Mouse (Mus musculus): ENCODE results near the gene Gp1bb. TPM values are rescaled to one million over a fixed set of nuclear protein-coding genes. Genes with fewer than 3 reads are reported as not detected.

The Gp1bb gene
- polyA plus RNA-seq, 1 experiment from 2014 or later = 9.6 TPM

DNA sequence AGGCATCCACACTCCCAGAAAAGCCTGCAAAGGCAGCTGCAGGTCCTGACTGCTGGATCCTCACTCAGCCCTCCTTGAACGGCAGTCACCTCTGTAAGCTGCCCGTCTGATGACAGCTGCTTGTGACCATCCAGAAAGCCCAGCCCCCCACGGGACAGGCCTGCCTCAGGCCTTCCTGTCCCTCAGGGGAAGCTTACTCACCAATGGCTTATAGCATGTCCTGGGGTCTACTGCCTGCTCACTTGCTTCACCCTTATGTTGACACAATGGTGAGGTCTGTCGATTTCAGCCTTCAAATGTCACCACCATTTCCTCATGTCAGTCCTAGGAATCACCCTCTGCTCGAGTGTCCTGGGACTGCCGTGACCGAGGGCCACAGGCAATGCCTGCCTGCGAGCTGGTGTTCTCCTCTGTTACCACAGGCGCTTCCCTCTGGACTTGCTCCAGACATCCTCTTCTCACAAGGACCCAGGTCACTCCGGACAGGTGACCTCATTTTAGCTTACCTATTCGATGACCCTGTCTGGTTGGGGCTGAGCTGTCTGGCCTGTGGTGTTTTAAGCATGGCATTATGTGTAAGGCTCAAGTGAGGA, 21.3 kb upstream of the Gp1bb start:
- ATAC-seq = no peak
- no peak overlapping the region for H3K27ac ChIP-seq (ENCODE audit: low read depth, low read length)
- no peak overlapping the region for H3K4me3 ChIP-seq (ENCODE audit: low read depth, low read length)
- 84% methylated on average over 11 of the region's 11 CpGs for WGBS
- no peaks in the 10 kb centered on the region for H3K27me3 ChIP-seq (replicated peaks; ENCODE audit: control insufficient read depth, insufficient read depth, low read length)
- H3K36me3 ChIP-seq (ENCODE audit: control insufficient read depth, insufficient read depth, low read length) = no peaks in the 10 kb centered on the region
- no peaks in the 10 kb centered on the region for H3K4me1 ChIP-seq (ENCODE audit: control insufficient read depth, insufficient read depth, low read length)
- DNase-seq (ENCODE audit: low spot score) = no peak
- no peak overlapping the region for H3K9ac ChIP-seq (ENCODE audit: low read length)
- no peaks in the 10 kb centered on the region for H3K9me3 ChIP-seq (replicated peaks; ENCODE audit: control insufficient read depth, low read length)
- H3K4me2 ChIP-seq (ENCODE audit: low read length) = no peak overlapping the region

- Histone ChIP-seq H3K27ac (ENCODE audit: low read depth, low read length) (no peak overlapping the region), H3K4me1 (ENCODE audit: control insufficient read depth, insufficient read depth, low read length) (no peaks in the 10 kb centered on the region), H3K36me3 (ENCODE audit: control insufficient read depth, insufficient read depth, low read length) (no peaks in the 10 kb centered on the region), H3K4me3 (ENCODE audit: low read depth, low read length) (no peak overlapping the region), H3K4me2 (ENCODE audit: low read length) (no peak overlapping the region), H3K27me3 (replicated peaks; ENCODE audit: control insufficient read depth, insufficient read depth, low read length) (no peaks in the 10 kb centered on the region), H3K9ac (ENCODE audit: low read length) (no peak overlapping the region), H3K9me3 (replicated peaks; ENCODE audit: control insufficient read depth, low read length) (no peaks in the 10 kb centered on the region)
- 80% methylated on average over 4 of the region's 4 CpGs for WGBS
- DNase-seq (ENCODE audit: low spot score) (no peak), ATAC-seq (no peak)
Observed at GRCm38 (mm10) chr16:18642897-18643296, 20.7 kb upstream of the Gp1bb start.

- H3K9me3 ChIP-seq (replicated peaks; ENCODE audit: control insufficient read depth, low read length) = no peaks in the 10 kb centered on the region
- H3K4me2 ChIP-seq (ENCODE audit: low read length) = no peak overlapping the region
- H3K4me3 ChIP-seq (ENCODE audit: low read depth, low read length) = no peak overlapping the region
- H3K36me3 ChIP-seq (ENCODE audit: control insufficient read depth, insufficient read depth, low read length) = no peaks in the 10 kb centered on the region
- 56% methylated on average over 7 of the region's 7 CpGs for WGBS
- no peaks in the 10 kb centered on the region for H3K4me1 ChIP-seq (ENCODE audit: control insufficient read depth, insufficient read depth, low read length)
- H3K27me3 ChIP-seq (replicated peaks; ENCODE audit: control insufficient read depth, insufficient read depth, low read length) = no peaks in the 10 kb centered on the region
- no peak for ATAC-seq
- DNase-seq (ENCODE audit: low spot score) = no peak
- H3K27ac ChIP-seq (ENCODE audit: low read depth, low read length) = no peak overlapping the region
- H3K9ac ChIP-seq (ENCODE audit: low read length) = no peak overlapping the region
Observed at GRCm38 (mm10) chr16:18642291-18642690, 20.1 kb upstream of the Gp1bb start.

GRCm38 (mm10) chr16:18639382-18639929, 17.3 kb upstream of the Gp1bb start:
- WGBS = 77% methylated on average over 1 of the region's 1 CpGs
- H3K9me3 ChIP-seq (replicated peaks; ENCODE audit: control insufficient read depth, low read length) = no peaks in the 10 kb centered on the region
- DNase-seq (ENCODE audit: low spot score) = no peak
- no peak overlapping the region for H3K9ac ChIP-seq (ENCODE audit: low read length)
- no peak overlapping the region for H3K4me3 ChIP-seq (ENCODE audit: low read depth, low read length)
- no peaks in the 10 kb centered on the region for H3K4me1 ChIP-seq (ENCODE audit: control insufficient read depth, insufficient read depth, low read length)
- no peak for ATAC-seq
- H3K4me2 ChIP-seq (ENCODE audit: low read length) = no peak overlapping the region
- no peak overlapping the region for H3K27ac ChIP-seq (ENCODE audit: low read depth, low read length)
- no peaks in the 10 kb centered on the region for H3K36me3 ChIP-seq (ENCODE audit: control insufficient read depth, insufficient read depth, low read length)
- no peaks in the 10 kb centered on the region for H3K27me3 ChIP-seq (replicated peaks; ENCODE audit: control insufficient read depth, insufficient read depth, low read length)

DNA sequence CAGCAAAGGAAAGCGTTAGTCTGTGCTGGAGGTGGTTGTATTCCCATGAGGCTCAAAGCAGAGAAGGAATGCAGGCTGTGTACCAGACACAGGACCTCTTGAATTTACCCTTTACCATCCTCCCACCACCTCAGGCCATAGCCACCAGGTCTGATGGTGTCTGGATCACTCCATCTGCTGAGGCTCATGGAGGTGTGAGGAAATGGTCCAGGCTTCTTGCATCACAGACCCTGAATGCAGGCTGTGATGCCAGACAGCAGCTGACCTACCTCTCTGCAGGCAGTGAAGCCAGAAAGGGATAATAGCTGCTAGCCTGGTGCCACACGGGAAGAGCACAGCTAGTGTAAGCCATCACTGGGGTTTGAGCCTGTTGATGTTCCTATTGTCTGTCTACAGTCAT, 16.2 kb upstream of the Gp1bb start:
- H3K27me3 ChIP-seq (replicated peaks; ENCODE audit: control insufficient read depth, insufficient read depth, low read length) = no peaks in the 10 kb centered on the region
- no peaks in the 10 kb centered on the region for H3K4me1 ChIP-seq (ENCODE audit: control insufficient read depth, insufficient read depth, low read length)
- DNase-seq (ENCODE audit: low spot score) = no peak
- H3K4me3 ChIP-seq (ENCODE audit: low read depth, low read length) = no peak overlapping the region
- no peak overlapping the region for H3K4me2 ChIP-seq (ENCODE audit: low read length)
- H3K9ac ChIP-seq (ENCODE audit: low read length) = no peak overlapping the region
- ATAC-seq = no peak
- H3K27ac ChIP-seq (ENCODE audit: low read depth, low read length) = no peak overlapping the region
- WGBS = 36% methylated on average over 2 of the region's 2 CpGs
- no peaks in the 10 kb centered on the region for H3K9me3 ChIP-seq (replicated peaks; ENCODE audit: control insufficient read depth, low read length)
- H3K36me3 ChIP-seq (ENCODE audit: control insufficient read depth, insufficient read depth, low read length) = no peaks in the 10 kb centered on the region

DNA sequence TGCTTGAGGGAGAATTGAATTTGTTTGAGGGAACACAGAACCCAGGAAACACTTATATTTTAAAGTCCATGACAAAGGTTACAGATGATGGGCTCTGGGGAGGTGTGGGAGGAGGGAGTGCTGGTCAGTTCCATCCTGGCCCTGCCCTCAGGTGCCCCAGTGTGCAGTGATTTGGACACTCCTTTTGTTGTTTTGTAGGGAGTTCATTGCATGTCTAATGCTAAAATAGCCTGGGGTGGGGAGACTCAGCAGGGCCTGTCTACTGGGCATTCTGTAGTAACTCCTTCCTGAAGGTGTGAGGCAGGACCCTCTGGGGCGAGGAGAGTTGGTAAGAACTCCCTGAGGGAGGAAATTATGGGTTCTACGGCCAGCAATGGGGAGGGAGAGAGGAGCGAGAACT, 14.6 kb upstream of the Gp1bb start:
- H3K9ac ChIP-seq (ENCODE audit: low read length) = no peak overlapping the region
- ATAC-seq (no peak), DNase-seq (ENCODE audit: low spot score) (no peak)
- no peak overlapping the region for H3K4me3 ChIP-seq (ENCODE audit: low read depth, low read length)
- no peaks in the 10 kb centered on the region for H3K27me3 ChIP-seq (replicated peaks; ENCODE audit: control insufficient read depth, insufficient read depth, low read length)
- no peaks in the 10 kb centered on the region for H3K4me1 ChIP-seq (ENCODE audit: control insufficient read depth, insufficient read depth, low read length)
- no peak overlapping the region for H3K27ac ChIP-seq (ENCODE audit: low read depth, low read length)
- no peaks in the 10 kb centered on the region for H3K36me3 ChIP-seq (ENCODE audit: control insufficient read depth, insufficient read depth, low read length)
- no peak overlapping the region for H3K4me2 ChIP-seq (ENCODE audit: low read length)
- WGBS = 68% methylated on average over 3 of the region's 3 CpGs
- no peaks in the 10 kb centered on the region for H3K9me3 ChIP-seq (replicated peaks; ENCODE audit: control insufficient read depth, low read length)

DNA sequence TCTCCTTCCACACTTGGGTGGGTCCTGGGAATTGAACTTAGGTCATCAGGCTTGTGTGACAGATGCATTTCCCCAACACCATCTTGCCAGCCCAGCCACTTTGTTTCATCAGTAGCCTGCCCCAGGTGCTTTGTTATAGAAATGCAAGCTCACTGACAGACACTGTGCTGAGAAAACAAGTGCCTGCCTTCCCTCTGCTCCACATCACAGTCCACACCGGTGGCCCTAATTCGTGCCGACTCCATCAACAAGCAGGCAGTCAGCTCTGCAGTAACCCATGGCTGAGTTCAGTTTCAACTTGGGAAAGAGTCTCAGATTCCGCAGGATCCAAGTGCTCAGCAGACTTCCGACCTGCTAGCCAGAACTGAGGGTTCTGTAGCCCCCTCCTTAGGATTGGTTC, 14.2 kb upstream of the Gp1bb start:
- 84% methylated on average over 5 of the region's 5 CpGs for WGBS
- ATAC-seq = no peak

DNA sequence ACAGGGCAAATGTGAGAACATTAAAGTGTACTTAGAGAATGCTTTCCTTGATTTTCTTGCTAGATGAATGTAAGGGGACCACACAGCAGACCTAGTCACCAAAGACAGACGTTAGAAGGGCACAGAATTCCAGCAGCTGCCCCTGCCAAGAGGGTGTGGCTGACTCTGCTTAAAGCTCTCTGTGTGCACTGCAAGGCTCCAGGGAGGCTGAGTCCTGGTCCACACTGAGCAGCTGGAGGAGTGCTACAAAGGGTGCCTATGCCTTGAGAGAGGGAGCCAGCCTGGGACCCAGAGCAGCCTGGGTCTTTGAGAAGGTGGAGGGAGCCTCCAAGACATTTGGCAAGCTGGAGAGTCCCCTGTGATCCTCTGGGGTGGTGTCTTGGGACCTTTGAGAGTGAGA, 11.1 kb upstream of the Gp1bb start:
- Histone ChIP-seq H3K9ac (ENCODE audit: low read length) (no peak overlapping the region), H3K4me2 (ENCODE audit: low read length) (no peak overlapping the region), H3K27me3 (replicated peaks; ENCODE audit: control insufficient read depth, insufficient read depth, low read length) (no peaks in the 10 kb centered on the region), H3K9me3 (replicated peaks; ENCODE audit: control insufficient read depth, low read length) (no peaks in the 10 kb centered on the region), H3K4me3 (ENCODE audit: low read depth, low read length) (no peak overlapping the region), H3K4me1 (ENCODE audit: control insufficient read depth, insufficient read depth, low read length) (peaks cover 6% of the 10 kb centered on the region), H3K36me3 (ENCODE audit: control insufficient read depth, insufficient read depth, low read length) (no peaks in the 10 kb centered on the region), H3K27ac (ENCODE audit: low read depth, low read length) (no peak overlapping the region)
- 13% methylated on average over 1 of the region's 1 CpGs for WGBS
- DNase-seq (ENCODE audit: low spot score) = no peak
- ATAC-seq = no peak

More for the DNA sequence above, 14.2 kb upstream of the Gp1bb start:
- no peak overlapping the region for H3K4me2 ChIP-seq (ENCODE audit: low read length)
- no peak overlapping the region for H3K4me3 ChIP-seq (ENCODE audit: low read depth, low read length)
- H3K9ac ChIP-seq (ENCODE audit: low read length) = no peak overlapping the region
- no peak overlapping the region for H3K27ac ChIP-seq (ENCODE audit: low read depth, low read length)
- no peaks in the 10 kb centered on the region for H3K9me3 ChIP-seq (replicated peaks; ENCODE audit: control insufficient read depth, low read length)
- no peak for DNase-seq (ENCODE audit: low spot score)
- H3K4me1 ChIP-seq (ENCODE audit: control insufficient read depth, insufficient read depth, low read length) = no peaks in the 10 kb centered on the region
- no peaks in the 10 kb centered on the region for H3K27me3 ChIP-seq (replicated peaks; ENCODE audit: control insufficient read depth, insufficient read depth, low read length)
- H3K36me3 ChIP-seq (ENCODE audit: control insufficient read depth, insufficient read depth, low read length) = no peaks in the 10 kb centered on the region

DNA sequence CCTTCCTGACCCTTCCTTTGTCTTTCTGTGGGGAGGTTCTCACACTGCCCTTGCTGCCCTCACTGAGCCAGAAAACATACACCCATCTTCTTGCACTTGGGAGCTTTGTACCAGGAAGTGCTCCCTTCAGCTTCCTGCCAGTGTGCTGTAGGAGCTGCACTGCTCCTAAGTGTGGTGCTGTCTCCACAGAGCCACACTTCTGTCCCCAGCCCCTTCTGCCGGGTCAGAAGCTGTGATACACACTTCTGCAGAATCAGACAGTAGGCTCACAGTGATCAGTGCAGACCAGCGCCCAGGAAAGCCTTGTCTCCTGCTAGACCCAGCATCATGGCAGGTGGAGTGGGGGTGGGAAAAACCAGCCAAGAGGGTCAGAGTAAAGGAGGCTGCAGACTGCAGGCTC, 10.6 kb upstream of the Gp1bb start:
- Histone ChIP-seq H3K36me3 (ENCODE audit: control insufficient read depth, insufficient read depth, low read length) (no peaks in the 10 kb centered on the region), H3K4me1 (ENCODE audit: control insufficient read depth, insufficient read depth, low read length) (peaks cover 10% of the 10 kb centered on the region), H3K4me3 (ENCODE audit: low read depth, low read length) (no peak overlapping the region), H3K27ac (ENCODE audit: low read depth, low read length) (no peak overlapping the region), H3K9ac (ENCODE audit: low read length) (no peak overlapping the region), H3K27me3 (replicated peaks; ENCODE audit: control insufficient read depth, insufficient read depth, low read length) (no peaks in the 10 kb centered on the region), H3K9me3 (replicated peaks; ENCODE audit: control insufficient read depth, low read length) (no peaks in the 10 kb centered on the region), H3K4me2 (ENCODE audit: low read length) (no peak overlapping the region)
- 64% methylated on average over 2 of the region's 2 CpGs for WGBS
- ATAC-seq = no peak
- no peak for DNase-seq (ENCODE audit: low spot score)

Data from forebrain, embryonic 14.5 days (tissue).